Mouse (Mus musculus) lung, embryonic 15.5 days (tissue): ENCODE measurements around the gene Fgfr2. TPM values are rescaled to one million over a fixed set of nuclear protein-coding genes. Genes with fewer than 3 reads are reported as not detected.

Source experiments
- ATAC-seq: fragments of 200-750 bp; cut with Nextera tagmentation; 2 replicates; pipeline ENCODE4 v1.8.0; 2017; ENCODE audit warnings: moderate number of reproducible peaks, borderline replicate concordance; ENCODE audit not compliant: low FRiP score, low TSS enrichment; ENCODE audit errors: extremely low read depth
- H3K27ac ChIP-seq: fragments of 300-500 bp; sonication (generic); 2 replicates; pipeline ENCODE4 v1.5.1; 2015; ENCODE audit warnings: moderate library complexity, mild to moderate bottlenecking, inconsistent platforms
- H3K27me3 ChIP-seq: fragments of 300-500 bp; sonication (generic); 2 replicates; pipeline ENCODE4 v1.6.1; 2015; ENCODE audit warnings: inconsistent platforms
- H3K36me3 ChIP-seq: fragments of 300-500 bp; sonication (generic); 2 replicates; pipeline ENCODE4 v1.6.1; 2015; ENCODE audit warnings: inconsistent platforms
- H3K4me1 ChIP-seq: fragments of 300-500 bp; sonication (generic); 2 replicates; pipeline ENCODE4 v1.6.1; 2015; ENCODE audit warnings: inconsistent platforms
- H3K4me2 ChIP-seq: fragments of 300-500 bp; sonication (generic); 2 replicates; pipeline ENCODE4 v1.6.1; 2015; ENCODE audit warnings: inconsistent platforms, mild to moderate bottlenecking, moderate library complexity
- H3K4me3 ChIP-seq: fragments of 300-500 bp; sonication (generic); 2 replicates; pipeline ENCODE4 v1.5.1; 2015; ENCODE audit warnings: mild to moderate bottlenecking, inconsistent platforms
- H3K9ac ChIP-seq: fragments of 300-500 bp; sonication (generic); 2 replicates; pipeline ENCODE4 v1.6.1; 2015; ENCODE audit warnings: inconsistent platforms
- H3K9me3 ChIP-seq: fragments of 300-500 bp; sonication (generic); 2 replicates; pipeline ENCODE4 v1.6.1; 2016; ENCODE audit warnings: inconsistent platforms
- WGBS: fragments of 180-500 bp; shearing (Covaris S2); methylation state at CpG from one replicate; pipeline ENCODE4 v1.1.7; 2015; 5-methylcytosine and 5-hydroxymethylcytosine counted together
- polyA plus RNA-seq: library from polyadenylated mRNA; unstranded; fragments of >200 nt; fragmentation: Nextera tagmentation; extraction: Ambion mirVana; gene quantifications from 2 replicates; pipeline ENCODE4 v1.2.1, GENCODE M21; 2015

Fgfr2 gene
- polyA plus RNA-seq, 1 experiment from 2014 or later, result 160 TPM

GRCm38 (mm10) chr7:130914693-130915363, 2208.3 kb downstream of the Fgfr2 start:
- ATAC-seq, result no peak
- Histone ChIP-seq H3K4me1 (no peaks in the 10 kb centered on the region), H3K9ac (no peak overlapping the region), H3K27me3 (no peaks in the 10 kb centered on the region), H3K9me3 (no peaks in the 10 kb centered on the region), H3K4me3 (no peak overlapping the region), H3K36me3 (peaks cover 13% of the 10 kb centered on the region), H3K27ac (no peak overlapping the region), H3K4me2 (no peak overlapping the region)
- 31% methylated on average over 5 of the region's 5 CpGs for WGBS

GRCm38 (mm10) chr7:130910841-130911240, 2212.3 kb downstream of the Fgfr2 start:
- Histone ChIP-seq H3K4me3 (no peak overlapping the region), H3K4me1 (no peaks in the 10 kb centered on the region), H3K4me2 (no peak overlapping the region), H3K27ac (no peak overlapping the region), H3K9me3 (no peaks in the 10 kb centered on the region), H3K9ac (no peak overlapping the region), H3K36me3 (peaks cover 27% of the 10 kb centered on the region), H3K27me3 (no peaks in the 10 kb centered on the region)
- ATAC-seq, result no peak
- WGBS, result 87% methylated on average over 14 of the region's 14 CpGs

- peaks cover 32% of the 10 kb centered on the region for H3K36me3 ChIP-seq
- WGBS, result 80% methylated on average over 13 of the region's 13 CpGs
- H3K27ac ChIP-seq, result no peak overlapping the region
- no peaks in the 10 kb centered on the region for H3K4me1 ChIP-seq
- H3K9me3 ChIP-seq, result no peaks in the 10 kb centered on the region
- H3K27me3 ChIP-seq, result no peaks in the 10 kb centered on the region
- no peak overlapping the region for H3K4me3 ChIP-seq
- no peak for ATAC-seq
- H3K9ac ChIP-seq, result no peak overlapping the region
- H3K4me2 ChIP-seq, result no peak overlapping the region
Observed at GRCm38 (mm10) chr7:130904571-130905365, 2218.4 kb downstream of the Fgfr2 start.

GRCm38 (mm10) chr7:130903505-130904074, 2219.6 kb downstream of the Fgfr2 start:
- no peak overlapping the region for H3K27ac ChIP-seq
- H3K9ac ChIP-seq, result no peak overlapping the region
- H3K9me3 ChIP-seq, result no peaks in the 10 kb centered on the region
- 82% methylated on average over 16 of the region's 16 CpGs for WGBS
- no peaks in the 10 kb centered on the region for H3K4me1 ChIP-seq
- no peaks in the 10 kb centered on the region for H3K27me3 ChIP-seq
- H3K4me2 ChIP-seq, result no peak overlapping the region
- no peak for ATAC-seq
- no peak overlapping the region for H3K4me3 ChIP-seq
- peaks cover 30% of the 10 kb centered on the region for H3K36me3 ChIP-seq

GRCm38 (mm10) chr7:130902929-130903328, 2220.2 kb downstream of the Fgfr2 start:
- Histone ChIP-seq H3K27ac (no peak overlapping the region), H3K4me1 (no peaks in the 10 kb centered on the region), H3K36me3 (peaks cover 30% of the 10 kb centered on the region), H3K4me2 (no peak overlapping the region), H3K9me3 (no peaks in the 10 kb centered on the region), H3K9ac (no peak overlapping the region), H3K27me3 (no peaks in the 10 kb centered on the region), H3K4me3 (no peak overlapping the region)
- WGBS, result 93% methylated on average over 1 of the region's 1 CpGs
- no peak for ATAC-seq

- Histone ChIP-seq H3K9ac (no peak overlapping the region), H3K4me3 (no peak overlapping the region), H3K4me1 (no peaks in the 10 kb centered on the region), H3K36me3 (peaks cover 44% of the 10 kb centered on the region), H3K27me3 (no peaks in the 10 kb centered on the region), H3K4me2 (no peak overlapping the region), H3K27ac (no peak overlapping the region), H3K9me3 (no peaks in the 10 kb centered on the region)
- WGBS, result 83% methylated on average over 5 of the region's 5 CpGs
- no peak for ATAC-seq
Observed at GRCm38 (mm10) chr7:130900233-130900848, 2222.8 kb downstream of the Fgfr2 start.

GRCm38 (mm10) chr7:130898373-130898772, 2224.8 kb downstream of the Fgfr2 start:
- Histone ChIP-seq H3K4me2 (no peak overlapping the region), H3K4me3 (no peak overlapping the region), H3K36me3 (peaks cover 38% of the 10 kb centered on the region), H3K27ac (no peak overlapping the region), H3K27me3 (no peaks in the 10 kb centered on the region), H3K9me3 (no peaks in the 10 kb centered on the region), H3K9ac (no peak overlapping the region), H3K4me1 (no peaks in the 10 kb centered on the region)
- 79% methylated on average over 4 of the region's 4 CpGs for WGBS
- no peak for ATAC-seq

- H3K4me2 ChIP-seq, result no peak overlapping the region
- H3K9me3 ChIP-seq, result no peaks in the 10 kb centered on the region
- H3K36me3 ChIP-seq, result peaks cover 39% of the 10 kb centered on the region
- no peak for ATAC-seq
- H3K27me3 ChIP-seq, result no peaks in the 10 kb centered on the region
- no peak overlapping the region for H3K9ac ChIP-seq
- no peaks in the 10 kb centered on the region for H3K4me1 ChIP-seq
- H3K27ac ChIP-seq, result no peak overlapping the region
- H3K4me3 ChIP-seq, result no peak overlapping the region
- WGBS, result 87% methylated on average over 10 of the region's 10 CpGs
Observed at GRCm38 (mm10) chr7:130897201-130897600, 2225.9 kb downstream of the Fgfr2 start.

GRCm38 (mm10) chr7:130896064-130896463, 2227.1 kb downstream of the Fgfr2 start:
- no peak overlapping the region for H3K27ac ChIP-seq
- H3K4me1 ChIP-seq, result no peaks in the 10 kb centered on the region
- H3K9me3 ChIP-seq, result no peaks in the 10 kb centered on the region
- no peak overlapping the region for H3K9ac ChIP-seq
- H3K4me3 ChIP-seq, result no peak overlapping the region
- no peak for ATAC-seq
- H3K4me2 ChIP-seq, result no peak overlapping the region
- peaks cover 42% of the 10 kb centered on the region for H3K36me3 ChIP-seq
- WGBS, result 79% methylated on average over 3 of the region's 3 CpGs
- H3K27me3 ChIP-seq, result no peaks in the 10 kb centered on the region

- Histone ChIP-seq H3K4me1 (no peaks in the 10 kb centered on the region), H3K9me3 (no peaks in the 10 kb centered on the region), H3K27me3 (no peaks in the 10 kb centered on the region), H3K4me3 (no peak overlapping the region), H3K9ac (no peak overlapping the region), H3K4me2 (no peak overlapping the region), H3K27ac (no peak overlapping the region), H3K36me3 (peaks cover 39% of the 10 kb centered on the region)
- ATAC-seq, result no peak
- WGBS, result 91% methylated on average over 2 of the region's 2 CpGs
Observed at GRCm38 (mm10) chr7:130895618-130895945, 2227.6 kb downstream of the Fgfr2 start.

- Histone ChIP-seq H3K27ac (no peak overlapping the region), H3K4me3 (no peak overlapping the region)
- 84% methylated on average over 9 of the region's 9 CpGs for WGBS
Observed at GRCm38 (mm10) chr7:130894931-130895617, 2228.1 kb downstream of the Fgfr2 start.

More at GRCm38 (mm10) chr7:130894931-130895617, 2228.1 kb downstream of the Fgfr2 start:
- Histone ChIP-seq H3K9ac (no peak overlapping the region), H3K36me3 (peaks cover 37% of the 10 kb centered on the region), H3K4me2 (no peak overlapping the region), H3K27me3 (no peaks in the 10 kb centered on the region), H3K9me3 (no peaks in the 10 kb centered on the region), H3K4me1 (no peaks in the 10 kb centered on the region)
- ATAC-seq, result no peak
